Mouse (Mus musculus) heart, postnatal 25 days (tissue): ENCODE measurements around the gene Fermt2. TPM values are rescaled to one million over a fixed set of nuclear protein-coding genes. Genes with fewer than 3 reads are reported as not detected.
A peak's percentile ranks its signal among the peaks of the same experiment; 100 is the strongest.

Source experiments
- DNase-seq: peaks from one replicate; pipeline ENCODE4 v3.0.0; 2022; ENCODE audit warnings: low spot score
- intact Hi-C: fragments of 180-260 bp; cut with DNase I; formaldehyde crosslinking; loops from one replicate; pipeline ENCODE4 v1.15.1; 2025
- total RNA-seq, 2 experiments: library from RNA; stranded (reverse); gene quantifications; 2 replicates each; pipeline ENCODE4 v1.2.3; 2021

Gene Fermt2
- 100 to 1,000 TPM; 253 to 256 TPM for total RNA-seq

DNA sequence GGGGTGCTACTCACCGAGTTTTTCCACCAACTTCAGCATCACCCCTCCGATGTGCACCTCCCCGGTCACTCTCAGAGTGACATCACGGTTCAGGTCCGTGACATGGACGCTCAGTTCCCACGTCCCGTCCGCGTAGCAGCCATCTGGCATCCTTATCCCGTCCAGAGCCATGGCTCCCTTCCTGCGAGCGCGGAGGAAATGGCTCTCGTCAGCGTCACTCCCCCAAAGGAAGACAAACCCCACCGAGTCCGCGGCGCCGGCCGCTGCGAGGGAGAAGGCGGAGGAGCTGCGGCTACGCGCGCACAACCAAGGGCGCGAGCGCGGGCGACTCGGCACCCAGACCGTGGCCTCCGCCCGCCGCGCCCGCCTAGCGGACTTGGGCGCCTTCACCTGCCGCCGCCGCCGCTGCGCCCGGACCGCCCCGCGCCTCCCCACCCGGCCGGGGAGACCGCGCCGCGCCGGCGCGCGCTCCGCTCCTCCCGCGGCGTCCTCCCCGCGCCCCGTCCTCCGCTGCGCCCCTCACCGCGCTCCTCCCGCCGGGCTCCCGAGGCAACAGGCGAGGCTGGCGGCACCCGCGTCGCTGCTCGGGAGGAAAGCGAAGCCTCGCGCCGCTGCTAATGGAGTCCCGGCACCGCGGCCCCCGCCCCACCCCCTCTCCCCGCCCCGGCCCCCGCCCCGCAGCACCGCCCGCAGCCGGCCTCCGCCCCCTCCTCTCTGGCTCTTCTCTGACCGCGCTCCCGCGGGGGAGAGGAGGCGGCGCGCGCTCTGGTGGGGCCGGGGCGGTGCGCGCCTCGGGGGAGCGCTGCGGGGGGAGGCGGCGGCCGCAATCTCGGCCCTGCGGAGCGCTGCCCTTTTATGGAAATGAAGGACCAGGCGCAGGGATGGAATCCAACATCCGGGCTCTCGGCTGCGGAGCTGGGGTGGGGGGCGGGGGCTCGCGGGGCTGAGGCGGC lies at the start of gene Fermt2:
TSS of gene Fermt2 (minus strand) at position 708 of the 953 bp plus-strand sequence.
- intact Hi-C loops: loop anchor here (2.0 kb wide), 2 partner anchors 23 to 73 kb away; no protein-coding TSS in a partner anchor

GRCm38 (mm10) chr14:45566066-45566937 lies 36.4 kb upstream of the Fermt2 start:
- intact Hi-C loops: loop anchor here (2.0 to 5.0 kb wide), 3 partner anchors 36 to 206 kb away; no protein-coding TSS in a partner anchor

More for the DNA sequence above, at the start of gene Fermt2:
- peak; percentile 90 for DNase-seq

DNA sequence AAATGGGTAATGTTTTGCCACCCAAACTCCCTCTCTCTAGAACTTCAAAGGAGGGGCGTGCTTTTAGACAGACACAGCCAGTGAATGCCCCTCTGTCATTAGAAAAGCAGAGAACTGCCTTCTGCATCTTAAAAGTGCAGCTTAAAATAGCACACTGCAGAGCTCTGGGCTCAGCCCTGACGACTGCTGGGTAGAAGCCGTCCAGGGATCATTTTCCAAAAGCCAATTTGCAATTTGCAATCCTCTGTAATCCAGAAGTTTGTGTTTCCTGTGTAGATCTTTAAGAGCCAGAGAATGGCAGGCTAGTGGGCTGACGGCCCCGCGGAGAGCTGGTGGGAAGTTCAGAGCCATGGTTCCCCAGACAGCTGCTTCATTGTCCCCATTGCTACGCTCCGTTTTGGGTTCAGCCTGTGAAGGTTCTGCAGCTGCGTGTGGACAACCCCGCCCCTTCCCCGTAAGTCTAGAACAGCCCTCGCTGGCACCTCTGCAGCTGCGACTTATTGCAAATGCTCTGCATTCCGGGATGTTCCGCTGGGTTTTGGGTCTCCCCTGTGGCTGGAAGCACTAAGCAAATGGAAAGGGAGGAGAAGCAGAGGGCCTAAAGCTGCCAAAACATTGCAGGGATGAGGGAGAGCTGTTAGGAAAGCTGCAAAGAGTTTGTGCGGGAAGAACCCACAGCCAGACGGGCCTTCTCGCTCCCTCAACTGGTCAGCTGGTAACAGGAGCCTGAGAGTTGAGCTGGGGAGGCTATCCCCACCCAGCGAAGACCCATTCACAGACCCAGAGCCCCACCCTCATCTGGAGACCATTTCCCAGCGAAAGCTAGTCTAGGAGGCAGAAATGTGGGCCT lies 35.5 kb upstream of the Fermt2 start:
- peak; percentile 27 for DNase-seq
- intact Hi-C loops: loop anchor here (2.0 to 5.0 kb wide), 3 partner anchors 37 to 207 kb away; no protein-coding TSS in a partner anchor

More at GRCm38 (mm10) chr14:45566066-45566937, 36.4 kb upstream of the Fermt2 start:
- no peak for DNase-seq

DNA sequence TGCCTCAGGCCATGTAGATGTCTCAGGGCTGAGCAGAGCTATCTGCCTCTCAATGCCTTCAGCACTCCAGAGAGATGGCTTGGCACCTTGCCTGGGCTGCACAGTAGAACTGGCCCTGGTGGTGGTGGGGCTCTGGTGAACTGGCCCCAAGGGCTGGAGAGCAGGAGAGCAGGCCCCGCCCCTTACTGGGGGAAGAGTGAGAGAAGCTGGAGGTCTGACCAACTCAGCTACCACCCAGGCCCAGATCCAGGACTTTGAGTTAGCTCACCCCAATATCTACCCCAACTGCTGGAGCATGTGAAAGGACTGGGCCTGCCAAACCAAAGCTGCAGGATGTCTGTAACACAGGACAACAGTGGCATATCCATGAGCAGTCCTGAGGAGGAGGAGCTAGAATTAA lies 33.7 kb upstream of the Fermt2 start:
- intact Hi-C loops: no loop called here
- DNase-seq: peak; percentile 44

GRCm38 (mm10) chr14:45561681-45562080 lies 31.8 kb upstream of the Fermt2 start:
- intact Hi-C loops: no loop called here
- peak; percentile 54 for DNase-seq

GRCm38 (mm10) chr14:45559018-45559417 lies 29.1 kb upstream of the Fermt2 start:
- no peak for DNase-seq
- intact Hi-C loops: no loop called here

GRCm38 (mm10) chr14:45554336-45554735 lies 24.4 kb upstream of the Fermt2 start:
- DNase-seq: peak; percentile 14
- intact Hi-C loops: no loop called here

DNA sequence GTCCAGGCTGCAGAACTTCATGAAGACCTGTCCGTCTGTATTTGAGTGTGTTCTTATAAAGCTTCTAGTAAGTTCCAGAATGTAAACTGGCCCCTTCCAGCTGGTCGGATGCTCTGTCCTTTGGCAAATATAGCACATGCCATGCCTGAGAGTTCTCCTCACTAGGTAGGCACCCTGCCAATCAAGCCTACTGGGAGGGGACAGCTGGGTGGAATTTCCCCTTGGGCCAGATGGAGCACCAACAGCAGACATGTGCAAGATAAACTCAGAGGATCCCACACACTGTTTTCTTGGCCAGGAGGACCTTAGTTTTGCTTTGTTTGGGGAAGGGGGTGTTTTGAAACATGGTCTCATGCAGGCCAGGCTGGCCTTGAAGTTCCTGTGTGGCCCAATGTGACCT lies 23.9 kb upstream of the Fermt2 start:
- peak; percentile 57 for DNase-seq
- intact Hi-C loops: no loop called here

DNA sequence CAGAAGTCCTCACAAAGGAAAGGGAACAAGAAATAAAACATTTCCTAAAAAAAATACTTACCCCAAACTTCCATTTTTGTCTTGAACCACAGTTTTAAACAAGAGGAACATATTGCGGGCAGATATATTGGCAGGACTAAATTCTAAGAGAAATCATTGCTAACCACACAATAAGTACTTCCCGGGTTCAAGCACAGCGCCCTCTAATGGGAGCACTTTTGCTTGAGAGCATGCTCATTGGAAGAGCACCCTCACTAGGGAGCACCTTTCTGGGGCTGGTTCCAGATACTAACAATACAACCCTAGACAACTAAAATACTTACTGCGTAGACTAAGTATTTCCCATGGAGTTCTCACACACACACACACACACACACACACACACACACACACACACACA lies 22.5 kb upstream of the Fermt2 start:
- intact Hi-C loops: no loop called here
- DNase-seq: no peak

GRCm38 (mm10) chr14:45551121-45551768 lies 21.3 kb upstream of the Fermt2 start:
- intact Hi-C loops: no loop called here
- no peak for DNase-seq

- peak; percentile 6 for DNase-seq
- intact Hi-C loops: no loop called here
These were observed 20.2 kb upstream of the Fermt2 start for GRCm38 (mm10) chr14:45550010-45550647.

DNA sequence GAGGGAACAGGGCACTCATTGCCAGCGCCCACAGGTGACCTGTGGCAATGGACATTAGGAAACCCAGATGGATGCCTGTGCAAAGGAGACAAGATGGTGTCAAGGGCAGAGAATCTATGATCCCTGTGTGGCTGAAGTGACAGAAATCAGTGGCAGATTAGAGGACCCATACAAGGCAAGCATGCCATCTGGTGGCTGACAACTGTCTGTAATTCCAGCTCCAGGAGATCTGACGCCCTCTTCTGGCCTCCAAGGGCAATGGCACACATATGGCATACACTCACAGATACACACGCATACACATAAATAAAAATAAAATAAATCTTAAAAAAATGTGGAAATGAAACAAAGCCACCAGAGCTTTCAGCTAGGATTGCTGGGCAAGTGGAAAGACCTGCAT lies 18.2 kb upstream of the Fermt2 start:
- intact Hi-C loops: no loop called here
- no peak for DNase-seq

DNA sequence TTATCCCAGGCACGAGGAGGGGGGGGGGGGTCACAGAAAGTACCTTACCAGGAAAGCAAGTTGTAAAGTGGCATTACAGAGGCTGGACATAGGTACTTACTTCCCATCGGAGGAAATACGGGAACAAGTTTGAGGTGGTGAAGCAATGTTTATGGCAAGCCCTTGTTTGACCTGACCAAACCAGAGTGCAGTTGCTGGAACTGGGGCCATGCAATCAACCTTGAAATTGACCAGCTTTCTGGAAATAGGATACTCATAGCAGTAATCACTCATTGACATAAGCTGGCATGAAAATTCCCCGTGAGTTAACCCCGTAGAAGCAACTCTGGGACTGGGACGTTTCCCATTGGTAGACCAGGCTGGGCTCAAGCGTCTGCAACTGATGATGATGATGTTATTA lies 15.0 kb upstream of the Fermt2 start:
- DNase-seq: no peak
- intact Hi-C loops: loop anchor here (5.0 kb wide), 1 partner anchor 57 kb away; no protein-coding TSS in a partner anchor

DNA sequence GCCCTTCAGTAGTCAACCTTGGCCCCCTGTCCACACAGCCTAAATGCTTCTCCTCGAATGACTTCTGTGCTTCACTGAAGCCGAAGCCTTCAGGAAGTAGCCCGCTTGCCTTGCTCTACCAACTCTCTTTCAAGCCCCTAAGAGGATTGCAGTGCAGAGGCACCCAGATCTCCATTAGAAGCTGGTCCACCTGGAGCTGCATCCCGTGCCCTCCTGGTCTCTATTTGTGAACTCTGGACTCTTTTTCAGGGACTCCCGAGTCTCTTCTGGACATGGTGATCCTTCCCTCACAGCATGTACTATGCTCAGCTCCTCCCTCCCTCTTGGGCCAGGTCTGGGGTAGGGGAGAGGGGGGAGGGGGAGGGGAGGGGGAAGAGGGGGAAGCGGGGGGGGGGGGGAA lies 14.1 kb upstream of the Fermt2 start:
- DNase-seq: no peak

DNA sequence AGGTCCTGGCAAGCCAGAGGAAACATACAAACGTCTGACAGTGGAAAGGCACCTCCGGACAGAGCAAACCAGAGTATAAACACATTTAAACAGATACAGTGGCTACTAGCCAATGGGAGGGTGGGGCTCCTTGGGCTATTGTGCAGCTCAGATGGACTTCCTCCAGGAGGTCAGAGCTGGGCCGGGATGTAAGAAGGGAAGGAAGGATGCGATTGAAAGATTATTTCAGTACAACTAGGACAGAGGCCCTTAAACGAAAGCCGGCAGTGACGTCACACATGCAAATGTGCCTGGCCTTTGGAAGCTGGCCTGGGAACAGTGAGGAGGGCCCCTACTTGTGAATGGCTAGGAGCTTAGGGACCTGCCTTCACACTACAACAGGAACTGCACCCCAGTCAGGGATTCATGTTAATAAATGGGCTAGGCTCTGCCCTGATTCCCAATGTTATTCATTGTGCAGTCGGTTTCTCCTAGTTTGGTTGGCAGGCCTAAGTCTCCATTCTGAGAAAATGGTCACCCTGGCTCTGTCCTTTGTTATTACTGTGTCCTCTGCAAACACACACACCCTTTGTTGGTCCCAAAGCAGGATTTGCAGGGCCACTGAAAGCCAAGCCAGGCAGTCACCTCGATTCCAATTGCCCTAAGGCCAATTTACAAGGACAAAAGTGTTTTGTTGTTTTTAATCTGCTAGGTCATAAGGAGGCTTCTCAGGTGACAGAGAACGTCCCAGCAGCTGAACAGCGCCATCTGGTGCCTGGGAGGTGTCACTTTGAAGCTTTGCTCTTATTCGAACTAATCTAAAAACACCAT lies 9.9 kb upstream of the Fermt2 start:
- DNase-seq: peak; percentile 84
- intact Hi-C loops: loop anchor here (1.0 to 5.0 kb wide), 2 partner anchors 62 to 116 kb away; no protein-coding TSS in a partner anchor

More for the DNA sequence above, 14.1 kb upstream of the Fermt2 start:
- intact Hi-C loops: loop anchor here (5.0 kb wide), 1 partner anchor 58 kb away; no protein-coding TSS in a partner anchor

GRCm38 (mm10) chr14:45530364-45531345 lies 737 bp upstream of the Fermt2 start:
- intact Hi-C loops: loop anchor here (2.0 kb wide), 1 partner anchor 74 kb away; no protein-coding TSS in a partner anchor
- DNase-seq: no peak
